Mouse (Mus musculus): Measurements from ENCODE around the gene Ier5. TPM values are rescaled to one million over a fixed set of nuclear protein-coding genes. Genes with fewer than 3 reads are reported as not detected.

Gene Ier5
- polyA plus RNA-seq, 1 experiment, result 5.9 TPM

GRCm38 (mm10) chr1:155113946-155114345, 14.5 kb upstream of the Ier5 start:
- H3K27me3 ChIP-seq (ENCODE audit: control insufficient read depth, insufficient read depth, low read length, poor library complexity, severe bottlenecking), result 0 out of 2 replicates have a peak, but pooled peaks cover 2% of the 10 kb centered on the region
- peaks cover 4% of the 10 kb centered on the region for H3K4me1 ChIP-seq (ENCODE audit: control insufficient read depth, insufficient read depth, low read length)
- H3K9ac ChIP-seq (ENCODE audit: low read depth, poor library complexity, severe bottlenecking), result no peak overlapping the region
- no peak for TF ChIP-seq POLR2A (IDR thresholded peaks at IDR 0.05; ENCODE audit: insufficient read depth, low read length)
- no peak for TF ChIP-seq CTCF (IDR thresholded peaks at IDR 0.05; ENCODE audit: low read depth, low read length)
- no peak for TF ChIP-seq EP300 (IDR thresholded peaks at IDR 0.05; ENCODE audit: insufficient read depth, low read depth, low read length)
- no peaks in the 10 kb centered on the region for H3K9me3 ChIP-seq (replicated peaks; ENCODE audit: control insufficient read depth, insufficient read depth, low read length, poor library complexity, severe bottlenecking)
- H3K4me3 ChIP-seq (ENCODE audit: low read depth, low read length), result no peak overlapping the region
- no peak overlapping the region for H3K27ac ChIP-seq (ENCODE audit: insufficient read depth, low read length)
- no peaks in the 10 kb centered on the region for H3K36me3 ChIP-seq (ENCODE audit: control insufficient read depth, insufficient read depth, low read length, poor library complexity, severe bottlenecking)

- no peak overlapping the region for H3K4me3 ChIP-seq (ENCODE audit: low read depth, low read length)
- 0 out of 2 replicates have a peak, but pooled peaks cover 2% of the 10 kb centered on the region for H3K27me3 ChIP-seq (ENCODE audit: control insufficient read depth, insufficient read depth, low read length, poor library complexity, severe bottlenecking)
- H3K36me3 ChIP-seq (ENCODE audit: control insufficient read depth, insufficient read depth, low read length, poor library complexity, severe bottlenecking), result no peaks in the 10 kb centered on the region
- no peaks in the 10 kb centered on the region for H3K9me3 ChIP-seq (replicated peaks; ENCODE audit: control insufficient read depth, insufficient read depth, low read length, poor library complexity, severe bottlenecking)
- no peak for TF ChIP-seq EP300 (IDR thresholded peaks at IDR 0.05; ENCODE audit: insufficient read depth, low read depth, low read length)
- TF ChIP-seq CTCF (IDR thresholded peaks at IDR 0.05; ENCODE audit: low read depth, low read length), result no peak
- no peak for TF ChIP-seq POLR2A (IDR thresholded peaks at IDR 0.05; ENCODE audit: insufficient read depth, low read length)
- no peak overlapping the region for H3K9ac ChIP-seq (ENCODE audit: low read depth, poor library complexity, severe bottlenecking)
- no peak overlapping the region for H3K27ac ChIP-seq (ENCODE audit: insufficient read depth, low read length)
- H3K4me1 ChIP-seq (ENCODE audit: control insufficient read depth, insufficient read depth, low read length), result peaks cover 4% of the 10 kb centered on the region
These were observed 13.4 kb upstream of the Ier5 start for GRCm38 (mm10) chr1:155112875-155113274.

GRCm38 (mm10) chr1:155112118-155112517, 12.7 kb upstream of the Ier5 start:
- TF ChIP-seq POLR2A (IDR thresholded peaks at IDR 0.05; ENCODE audit: insufficient read depth, low read length) (no peak), EP300 (IDR thresholded peaks at IDR 0.05; ENCODE audit: insufficient read depth, low read depth, low read length) (no peak), CTCF (IDR thresholded peaks at IDR 0.05; ENCODE audit: low read depth, low read length) (no peak)
- Histone ChIP-seq H3K9me3 (replicated peaks; ENCODE audit: control insufficient read depth, insufficient read depth, low read length, poor library complexity, severe bottlenecking) (no peaks in the 10 kb centered on the region), H3K36me3 (ENCODE audit: control insufficient read depth, insufficient read depth, low read length, poor library complexity, severe bottlenecking) (no peaks in the 10 kb centered on the region), H3K9ac (ENCODE audit: low read depth, poor library complexity, severe bottlenecking) (no peak overlapping the region), H3K4me1 (ENCODE audit: control insufficient read depth, insufficient read depth, low read length) (peaks cover 4% of the 10 kb centered on the region), H3K27me3 (ENCODE audit: control insufficient read depth, insufficient read depth, low read length, poor library complexity, severe bottlenecking) (0 out of 2 replicates have a peak, but pooled peaks cover 2% of the 10 kb centered on the region), H3K4me3 (ENCODE audit: low read depth, low read length) (no peak overlapping the region), H3K27ac (ENCODE audit: insufficient read depth, low read length) (no peak overlapping the region)

GRCm38 (mm10) chr1:155111491-155111890, 12.1 kb upstream of the Ier5 start:
- Histone ChIP-seq H3K9ac (ENCODE audit: low read depth, poor library complexity, severe bottlenecking) (no peak overlapping the region), H3K4me1 (ENCODE audit: control insufficient read depth, insufficient read depth, low read length) (peaks cover 4% of the 10 kb centered on the region), H3K9me3 (replicated peaks; ENCODE audit: control insufficient read depth, insufficient read depth, low read length, poor library complexity, severe bottlenecking) (no peaks in the 10 kb centered on the region), H3K27ac (ENCODE audit: insufficient read depth, low read length) (peak overlapping the region; percentile 26), H3K27me3 (ENCODE audit: control insufficient read depth, insufficient read depth, low read length, poor library complexity, severe bottlenecking) (0 out of 2 replicates have a peak, but pooled peaks cover 2% of the 10 kb centered on the region), H3K36me3 (ENCODE audit: control insufficient read depth, insufficient read depth, low read length, poor library complexity, severe bottlenecking) (no peaks in the 10 kb centered on the region), H3K4me3 (ENCODE audit: low read depth, low read length) (no peak overlapping the region)
- TF ChIP-seq POLR2A (IDR thresholded peaks at IDR 0.05; ENCODE audit: insufficient read depth, low read length) (no peak), EP300 (IDR thresholded peaks at IDR 0.05; ENCODE audit: insufficient read depth, low read depth, low read length) (peak; percentile 81)

- Histone ChIP-seq H3K27me3 (ENCODE audit: control insufficient read depth, insufficient read depth, low read length, poor library complexity, severe bottlenecking) (0 out of 2 replicates have a peak, but pooled peaks cover 4% of the 10 kb centered on the region), H3K4me1 (ENCODE audit: control insufficient read depth, insufficient read depth, low read length) (peaks cover 4% of the 10 kb centered on the region), H3K9ac (ENCODE audit: low read depth, poor library complexity, severe bottlenecking) (no peak overlapping the region), H3K4me3 (ENCODE audit: low read depth, low read length) (no peak overlapping the region), H3K9me3 (replicated peaks; ENCODE audit: control insufficient read depth, insufficient read depth, low read length, poor library complexity, severe bottlenecking) (no peaks in the 10 kb centered on the region), H3K27ac (ENCODE audit: insufficient read depth, low read length) (no peak overlapping the region), H3K36me3 (ENCODE audit: control insufficient read depth, insufficient read depth, low read length, poor library complexity, severe bottlenecking) (no peaks in the 10 kb centered on the region)
- no peak for TF ChIP-seq POLR2A (IDR thresholded peaks at IDR 0.05; ENCODE audit: insufficient read depth, low read length)
These were observed 10.2 kb upstream of the Ier5 start for GRCm38 (mm10) chr1:155109387-155110350.

- Histone ChIP-seq H3K27me3 (ENCODE audit: control insufficient read depth, insufficient read depth, low read length, poor library complexity, severe bottlenecking) (0 out of 2 replicates have a peak, but pooled peaks cover 4% of the 10 kb centered on the region), H3K4me3 (ENCODE audit: low read depth, low read length) (no peak overlapping the region), H3K4me1 (ENCODE audit: control insufficient read depth, insufficient read depth, low read length) (peaks cover 4% of the 10 kb centered on the region), H3K27ac (ENCODE audit: insufficient read depth, low read length) (no peak overlapping the region), H3K9me3 (replicated peaks; ENCODE audit: control insufficient read depth, insufficient read depth, low read length, poor library complexity, severe bottlenecking) (no peaks in the 10 kb centered on the region), H3K36me3 (ENCODE audit: control insufficient read depth, insufficient read depth, low read length, poor library complexity, severe bottlenecking) (no peaks in the 10 kb centered on the region), H3K9ac (ENCODE audit: low read depth, poor library complexity, severe bottlenecking) (no peak overlapping the region)
- TF ChIP-seq POLR2A (IDR thresholded peaks at IDR 0.05; ENCODE audit: insufficient read depth, low read length), result no peak
- TF ChIP-seq EP300 (IDR thresholded peaks at IDR 0.05; ENCODE audit: insufficient read depth, low read depth, low read length), result no peak
- TF ChIP-seq CTCF (IDR thresholded peaks at IDR 0.05; ENCODE audit: low read depth, low read length), result no peak
These were observed 9.0 kb upstream of the Ier5 start for GRCm38 (mm10) chr1:155108412-155108811.

All from ES-Bruce4 (cell line).